Mouse (Mus musculus) heart, postnatal 25 days (tissue): Measurements from ENCODE around the gene Ccdc115. TPM values are rescaled to one million over a fixed set of nuclear protein-coding genes. Genes with fewer than 3 reads are reported as not detected.
A peak's percentile ranks its signal among the peaks of the same experiment; 100 is the strongest.

Source experiments
- DNase-seq: peaks from one replicate; pipeline ENCODE4 v3.0.0; 2022; ENCODE audit warnings: low spot score
- intact Hi-C: fragments of 180-260 bp; cut with DNase I; formaldehyde crosslinking; loops from one replicate; pipeline ENCODE4 v1.15.1; 2025
- total RNA-seq, 2 experiments: library from RNA; stranded (reverse); gene quantifications; 2 replicates each; pipeline ENCODE4 v1.2.3; 2021

Gene Ccdc115
- 10 to 100 TPM; 14.9 to 15.3 TPM for total RNA-seq

DNA sequence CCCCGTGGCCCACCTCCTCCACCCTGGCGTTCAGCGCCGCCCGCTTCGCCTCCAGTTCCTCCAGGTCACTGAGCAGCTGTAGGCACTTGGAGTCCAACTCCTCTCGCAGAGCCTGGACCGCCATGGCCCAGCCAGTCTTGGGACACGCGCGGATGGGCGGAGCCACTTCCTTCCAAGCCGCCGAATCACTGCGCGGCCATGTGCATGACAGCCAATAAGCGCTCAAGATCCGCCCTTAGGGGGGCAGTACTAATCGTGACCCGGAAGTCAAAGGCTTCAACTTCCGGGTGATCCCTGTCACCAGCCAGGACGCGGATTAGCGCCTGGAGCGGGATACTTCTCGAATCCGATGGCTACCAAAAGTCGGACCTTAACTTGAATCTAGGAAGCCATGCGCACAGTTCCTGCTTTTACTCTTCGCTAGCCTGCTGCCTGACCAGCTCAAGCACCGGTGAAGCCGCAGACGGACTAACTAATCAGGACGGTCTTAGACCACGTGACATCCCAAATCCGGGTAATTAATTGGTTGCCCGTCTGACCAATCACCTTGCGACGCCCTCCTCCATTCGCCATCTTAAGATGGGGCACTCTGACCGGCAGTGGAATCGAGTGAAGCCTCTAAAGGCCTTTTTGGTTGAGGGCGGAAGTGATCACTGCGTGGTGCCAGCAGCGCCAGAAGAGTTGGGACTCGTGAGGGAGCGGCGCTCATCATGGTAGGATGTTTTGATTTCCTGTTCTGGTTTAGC, at the start of gene Ccdc115, which contains the start of gene Imp4:
Gene Ccdc115, minus strand, starts transcription at position 458 of the 746 bp plus-strand sequence.
Gene Imp4, plus strand, starts transcription at position 637 of the 746 bp plus-strand sequence.
- intact Hi-C loops = no loop called here
- DNase-seq = peak; percentile 90

DNA sequence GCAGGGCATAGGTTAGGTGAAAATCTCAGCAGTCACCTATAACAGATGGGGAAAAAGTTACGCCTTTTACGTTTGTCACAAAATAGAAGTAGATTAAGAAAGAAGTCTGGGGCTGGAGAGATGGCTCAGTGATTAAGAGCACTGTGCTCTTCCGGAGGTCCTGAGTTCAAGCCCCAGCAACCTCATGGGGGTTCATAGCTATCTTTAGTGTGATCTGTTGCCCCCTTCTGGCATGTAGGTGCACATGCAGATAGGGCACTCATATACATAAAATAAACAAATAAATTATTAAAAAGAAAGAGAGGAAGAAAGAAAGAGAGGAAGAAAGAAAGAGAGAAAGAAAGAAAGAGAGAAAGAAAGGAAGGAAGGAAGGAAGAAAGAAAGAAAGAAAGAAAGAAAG, 47.9 kb upstream of the Ccdc115 start:
- DNase-seq = no peak
- intact Hi-C loops = no loop called here

DNA sequence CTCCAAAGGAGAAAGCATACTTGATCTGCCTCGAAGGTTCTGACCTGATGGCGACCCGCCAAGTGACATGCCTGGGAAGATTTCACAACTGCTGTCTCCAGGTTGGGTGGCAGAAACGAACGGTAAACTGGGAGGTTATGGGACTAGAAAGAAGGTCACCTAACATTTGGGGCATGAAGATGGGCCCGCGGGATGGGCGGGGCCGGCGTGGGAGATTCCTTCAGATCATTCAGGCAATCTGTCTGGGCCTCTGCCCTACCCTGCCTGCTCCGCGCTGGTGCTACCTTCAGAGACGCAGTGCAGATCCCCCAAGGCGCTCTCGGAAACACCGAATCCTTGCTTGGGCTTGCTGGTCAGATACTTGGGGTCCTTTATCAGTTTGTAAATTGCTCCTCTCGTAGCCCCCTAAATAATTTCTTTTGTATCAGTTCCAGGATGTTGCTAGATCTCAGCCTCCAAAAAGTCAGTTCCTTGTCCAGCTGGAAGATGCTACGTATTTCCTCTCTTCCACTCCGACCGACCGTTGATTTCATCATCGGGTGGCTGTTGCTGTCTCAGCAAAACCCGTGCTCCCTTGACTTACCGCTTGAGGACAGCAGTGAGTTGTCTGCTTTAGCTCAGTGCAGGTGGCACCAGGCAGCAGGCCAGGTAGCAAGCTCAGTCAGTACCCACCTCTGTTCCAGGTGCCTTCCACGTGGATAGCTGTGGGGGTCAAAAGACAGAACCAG, 46.2 kb upstream of the Ccdc115 start:
- intact Hi-C loops = no loop called here

DNA sequence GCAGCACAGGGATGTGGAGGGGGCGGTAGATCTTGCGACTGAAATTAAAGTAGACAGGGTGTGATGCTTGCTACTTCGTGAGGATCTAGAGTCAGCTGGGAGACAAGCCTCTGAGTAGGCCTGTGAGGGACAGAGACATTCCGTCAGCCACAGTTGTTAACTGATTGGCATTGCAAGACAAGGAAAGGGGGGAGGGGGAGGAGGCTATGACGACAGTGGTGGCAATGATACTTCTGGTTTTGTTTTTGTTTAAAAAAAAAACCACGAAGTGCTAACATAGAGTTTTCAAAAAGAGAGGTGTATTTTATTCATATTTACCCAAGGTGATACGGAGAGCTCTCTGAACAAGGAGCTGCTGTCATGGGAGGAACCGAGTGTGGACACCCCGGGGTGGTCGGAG, 45.0 kb upstream of the Ccdc115 start:
- intact Hi-C loops = no loop called here
- no peak for DNase-seq

More for the DNA sequence above, 46.2 kb upstream of the Ccdc115 start:
- DNase-seq = no peak

DNA sequence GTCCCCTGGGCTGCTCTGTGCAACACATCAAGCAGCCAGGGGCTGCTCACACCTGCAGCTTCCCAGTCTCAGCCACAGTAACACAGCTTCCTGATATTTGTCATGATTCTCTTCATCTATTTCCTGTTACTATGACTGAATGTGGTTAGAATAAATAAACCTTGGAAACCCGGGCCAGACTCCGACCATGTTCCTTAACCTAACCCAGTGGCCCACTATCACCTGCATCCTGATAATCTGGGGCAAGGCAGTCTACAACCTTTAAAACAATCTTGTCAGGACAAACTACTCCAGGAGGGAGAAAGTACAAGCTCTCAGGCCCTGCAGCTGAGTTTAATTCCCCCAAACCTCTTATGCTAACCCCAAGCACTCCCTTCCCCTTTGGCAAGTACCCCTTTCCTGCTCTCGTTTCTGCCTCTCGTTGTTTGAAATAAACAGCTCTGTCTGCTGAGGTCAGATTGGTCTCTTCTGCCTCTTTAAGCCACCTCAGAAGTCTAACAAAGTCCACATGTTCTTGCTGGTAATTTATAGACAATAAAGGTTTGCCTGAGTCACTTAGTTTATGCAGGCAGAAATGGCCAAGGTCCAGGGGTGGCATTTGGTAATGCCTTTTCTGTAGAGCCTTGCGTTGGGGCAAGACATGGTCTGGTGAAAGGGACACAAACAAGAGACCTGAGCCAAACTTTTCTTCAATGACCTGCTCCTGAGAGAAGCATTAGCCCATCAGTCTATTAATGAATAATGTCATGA, 42.6 kb upstream of the Ccdc115 start:
- no peak for DNase-seq
- intact Hi-C loops = no loop called here

DNA sequence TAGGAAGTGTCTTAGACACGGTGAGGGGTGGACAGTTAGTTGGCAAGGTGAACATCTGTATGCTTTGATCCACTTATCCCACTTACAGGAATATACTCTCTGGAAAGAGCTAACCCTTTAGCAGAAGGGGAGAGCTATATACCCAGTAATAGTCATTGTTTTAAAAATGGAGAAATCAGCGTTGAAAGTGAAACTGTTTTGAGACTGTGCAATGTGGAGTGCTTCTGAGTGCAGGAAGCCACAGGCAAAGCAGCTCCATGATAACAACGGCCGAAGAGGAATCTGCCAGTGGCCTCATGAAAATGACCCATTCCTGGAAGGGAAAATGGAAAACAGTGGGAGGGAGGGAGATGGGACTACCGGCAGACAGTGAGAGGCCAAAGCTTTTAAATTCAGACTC, 41.3 kb upstream of the Ccdc115 start:
- intact Hi-C loops = no loop called here
- DNase-seq = no peak

DNA sequence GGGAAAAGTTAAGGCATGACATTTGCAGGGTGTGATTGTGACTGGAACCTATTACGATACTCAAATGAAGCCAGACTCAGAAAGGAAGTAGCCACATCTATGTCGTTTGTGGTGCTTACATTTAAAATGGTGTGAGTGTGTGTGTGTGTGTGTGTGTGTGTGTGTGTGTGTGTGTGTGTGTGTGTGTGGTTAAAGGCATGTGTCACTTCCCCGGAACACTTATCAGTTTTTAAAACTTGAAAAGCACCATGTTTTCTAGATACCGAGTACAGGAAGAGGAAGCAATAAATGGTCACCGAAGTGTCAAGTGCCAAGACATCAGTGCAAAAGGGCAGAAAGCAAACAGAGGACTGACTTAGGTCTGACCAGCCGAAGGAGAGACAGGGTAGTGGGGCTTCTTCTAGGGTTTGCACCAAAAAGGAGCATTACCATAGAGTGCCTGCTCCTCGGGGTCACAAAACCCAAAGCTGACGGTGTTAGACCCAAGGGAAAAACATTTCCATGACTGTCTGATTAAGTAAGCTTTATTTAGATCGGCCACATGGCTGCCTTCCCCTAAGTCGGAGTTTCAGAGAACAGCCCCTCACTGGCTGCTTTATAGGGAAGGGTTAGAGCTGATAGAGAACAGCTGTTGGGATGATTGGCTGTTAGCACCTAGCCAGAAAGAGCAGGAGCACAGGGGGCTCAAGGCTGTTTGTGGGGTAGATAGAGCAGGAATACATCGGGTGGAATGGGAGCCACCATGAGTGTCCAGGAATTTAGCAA, 39.6 kb upstream of the Ccdc115 start:
- intact Hi-C loops = no loop called here
- DNase-seq = no peak

DNA sequence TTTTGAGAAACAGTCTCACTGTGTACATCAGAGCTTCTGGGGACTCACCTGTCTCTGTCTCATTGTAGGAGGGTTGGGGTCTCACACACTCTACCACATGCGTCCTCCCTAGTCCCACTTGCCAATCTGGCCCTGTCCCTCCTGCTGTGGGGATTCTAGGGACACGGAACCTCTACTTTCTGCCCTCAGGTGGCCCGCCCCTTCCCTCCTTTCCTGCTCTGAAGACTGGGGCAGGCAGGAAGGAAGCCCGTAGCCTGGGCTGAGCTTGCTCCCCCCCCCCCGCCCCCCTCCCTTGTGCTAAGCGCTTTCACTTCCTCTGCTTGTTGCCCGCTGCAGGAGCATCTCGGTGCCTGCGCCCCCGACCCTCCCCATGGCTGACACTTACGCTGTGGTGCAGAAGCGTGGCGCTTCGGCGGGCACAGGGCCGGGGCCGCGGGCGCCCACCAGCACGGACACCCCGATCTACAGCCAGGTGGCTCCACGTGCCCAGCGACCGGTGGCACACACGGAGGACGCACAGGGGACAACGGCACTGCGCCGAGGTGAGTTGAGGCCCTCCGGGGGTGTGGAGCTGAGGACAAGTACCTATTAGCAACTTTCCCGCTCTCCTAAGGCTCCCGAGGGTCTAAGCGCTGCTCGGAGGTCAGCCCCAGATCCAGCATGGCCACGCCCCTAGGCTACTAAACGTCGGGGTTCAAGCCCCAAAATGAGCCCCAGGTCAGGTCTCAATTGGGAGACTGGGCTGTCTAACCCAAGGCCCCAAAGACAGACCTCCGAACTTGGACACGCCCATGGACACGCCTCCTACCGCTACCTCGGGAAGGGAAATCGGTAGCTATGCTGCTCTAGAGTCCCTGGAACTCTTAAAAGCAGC, 33.2 kb upstream of the Ccdc115 start:
- peak; percentile 26 for DNase-seq
- intact Hi-C loops = no loop called here

DNA sequence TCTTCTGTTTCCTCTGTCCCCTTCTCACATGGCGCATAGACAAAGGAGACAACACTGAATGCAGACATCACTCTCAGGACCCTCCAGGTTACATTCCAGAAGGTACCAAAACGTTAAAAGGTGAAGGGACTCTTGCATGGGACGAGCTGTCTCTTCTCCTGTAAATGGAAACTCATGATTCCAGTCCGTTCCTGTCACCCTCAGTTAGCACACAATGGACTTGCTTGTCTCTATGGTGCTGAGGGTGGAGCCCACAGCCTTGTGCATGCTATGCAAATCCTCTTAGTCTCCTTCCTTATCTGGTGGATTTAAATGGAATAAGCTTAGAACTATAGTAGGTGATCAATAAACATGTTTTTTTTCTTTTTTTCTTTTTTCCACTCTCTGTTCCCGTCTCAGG, 30.3 kb upstream of the Ccdc115 start:
- no peak for DNase-seq
- intact Hi-C loops = no loop called here

DNA sequence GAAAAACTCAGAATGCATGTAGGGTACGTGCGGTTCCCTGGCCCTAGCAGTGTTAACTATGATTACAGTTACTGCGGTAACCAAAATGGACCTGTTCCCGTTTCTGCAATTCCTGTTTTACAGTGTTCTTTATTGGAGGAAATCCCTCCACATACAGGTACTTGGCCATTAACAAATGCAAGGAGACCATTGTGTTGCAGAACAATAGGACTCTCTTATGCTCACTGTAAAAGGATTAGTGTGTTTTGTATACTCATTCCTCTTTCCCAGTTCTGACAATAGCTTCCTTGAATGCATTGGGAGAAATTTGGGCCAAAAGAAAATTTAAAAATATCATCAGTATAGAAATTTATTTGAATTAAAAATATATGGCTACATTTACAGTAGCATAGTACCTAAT, 29.0 kb upstream of the Ccdc115 start:
- intact Hi-C loops = no loop called here

DNA sequence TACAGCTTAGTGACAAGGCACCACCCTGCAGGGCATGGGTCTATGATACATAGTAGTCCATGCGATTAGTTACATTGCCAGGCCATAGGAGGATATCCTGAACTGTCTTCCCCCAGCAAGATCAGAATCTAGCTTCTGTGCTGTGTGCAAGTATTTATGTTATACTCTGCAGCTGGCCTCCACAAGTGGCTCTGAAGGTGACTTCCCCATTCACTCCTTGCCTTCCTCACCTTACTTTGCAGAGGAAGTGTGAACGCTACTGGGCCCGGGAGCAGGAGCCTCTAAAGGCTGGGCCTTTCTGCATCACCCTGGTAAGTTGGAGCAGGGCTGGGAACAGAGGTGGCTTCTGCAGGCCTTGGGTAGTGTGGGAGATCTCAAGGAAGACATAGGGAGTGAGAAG, 28.6 kb upstream of the Ccdc115 start:
- intact Hi-C loops = no loop called here
- no peak for DNase-seq

More for the DNA sequence above, 29.0 kb upstream of the Ccdc115 start:
- DNase-seq = no peak

DNA sequence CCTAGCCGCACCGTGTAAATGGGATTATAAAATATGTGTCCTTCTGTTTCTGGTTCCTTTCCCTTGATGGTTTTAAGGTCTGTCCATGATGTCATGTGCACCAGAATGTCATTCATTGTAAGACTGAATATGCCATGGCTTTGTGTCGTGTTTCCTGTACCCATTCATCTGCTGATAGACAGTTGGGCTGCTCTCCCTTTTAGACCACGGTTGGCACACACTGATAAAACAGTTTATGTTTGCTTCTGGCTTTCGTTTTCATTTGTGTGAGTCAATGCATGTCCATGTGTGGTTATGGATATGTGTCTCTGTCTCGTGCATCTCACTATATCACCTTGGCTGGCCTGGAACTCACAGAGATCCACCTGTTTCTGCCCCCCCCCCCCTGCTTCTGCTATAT, 26.0 kb upstream of the Ccdc115 start:
- intact Hi-C loops = no loop called here

DNA sequence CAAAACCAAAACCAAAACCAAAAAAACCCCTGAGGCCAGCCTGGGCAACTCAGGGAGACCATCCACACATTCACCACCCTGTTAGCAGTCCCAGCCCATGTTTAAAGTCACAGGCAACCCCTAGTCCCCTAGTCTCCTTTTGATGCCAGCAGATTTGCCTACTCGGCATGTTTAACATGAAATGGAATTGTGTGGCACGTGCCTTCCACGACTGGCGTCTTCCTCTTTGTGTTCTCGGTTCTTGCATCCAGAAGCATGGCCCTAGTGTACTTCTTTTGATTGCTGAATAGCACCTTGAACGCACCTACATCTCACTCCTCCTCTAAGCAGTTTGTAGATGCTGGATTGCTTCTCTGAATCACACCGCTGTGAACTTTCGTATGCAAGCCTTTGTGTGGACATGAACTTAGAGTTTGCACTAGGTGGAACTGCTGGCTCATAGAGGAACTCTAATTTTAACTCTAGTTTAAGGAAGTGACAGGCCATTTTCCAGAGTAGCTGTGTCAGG, 24.9 kb upstream of the Ccdc115 start:
- intact Hi-C loops = loop anchor here (5.0 kb wide), 1 partner anchor 133 kb away; no protein-coding TSS in a partner anchor
- DNase-seq = no peak

More for the DNA sequence above, 26.0 kb upstream of the Ccdc115 start:
- no peak for DNase-seq

DNA sequence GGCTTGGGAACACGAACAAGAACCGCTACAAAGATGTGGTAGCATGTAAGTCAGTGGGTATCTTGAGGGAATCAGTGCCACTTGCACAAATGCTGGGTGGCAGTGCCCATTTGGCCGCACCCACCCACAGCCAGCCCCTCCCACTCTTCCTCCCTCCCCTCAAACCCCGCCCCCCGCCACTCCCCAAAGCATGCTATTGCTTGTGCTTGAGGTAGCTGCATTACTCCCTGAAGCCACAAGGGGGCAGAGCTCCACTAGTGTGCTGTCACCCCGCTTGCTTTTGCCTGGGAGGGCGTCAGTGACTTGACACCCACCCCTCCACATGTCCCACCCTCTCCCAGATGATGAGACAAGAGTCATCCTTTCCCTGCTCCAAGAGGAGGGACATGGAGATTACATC, 23.3 kb upstream of the Ccdc115 start:
- no peak for DNase-seq
- intact Hi-C loops = loop anchor here (5.0 kb wide), 1 partner anchor 135 kb away; no protein-coding TSS in a partner anchor

DNA sequence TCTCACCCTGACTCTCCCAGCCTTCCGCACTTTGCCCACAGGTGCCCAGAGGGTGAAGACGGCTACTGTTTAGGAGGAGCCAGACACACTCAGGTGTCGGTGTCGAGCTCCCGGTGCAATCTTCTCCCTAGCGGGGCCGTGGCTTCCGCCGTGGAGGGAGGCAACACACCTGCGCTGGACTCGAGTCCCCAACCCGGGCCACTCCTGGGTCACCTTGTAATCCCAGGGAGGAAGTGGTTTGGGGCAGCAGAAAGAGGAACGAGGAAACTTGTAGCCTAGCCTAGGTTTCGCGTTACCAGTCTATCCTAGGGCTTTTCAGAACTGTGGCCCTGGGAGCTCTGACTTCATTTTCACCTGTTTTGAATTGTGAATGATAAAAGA, 20.6 kb upstream of the Ccdc115 start:
- intact Hi-C loops = loop anchor here (5.0 kb wide), 1 partner anchor 137 kb away; no protein-coding TSS in a partner anchor

DNA sequence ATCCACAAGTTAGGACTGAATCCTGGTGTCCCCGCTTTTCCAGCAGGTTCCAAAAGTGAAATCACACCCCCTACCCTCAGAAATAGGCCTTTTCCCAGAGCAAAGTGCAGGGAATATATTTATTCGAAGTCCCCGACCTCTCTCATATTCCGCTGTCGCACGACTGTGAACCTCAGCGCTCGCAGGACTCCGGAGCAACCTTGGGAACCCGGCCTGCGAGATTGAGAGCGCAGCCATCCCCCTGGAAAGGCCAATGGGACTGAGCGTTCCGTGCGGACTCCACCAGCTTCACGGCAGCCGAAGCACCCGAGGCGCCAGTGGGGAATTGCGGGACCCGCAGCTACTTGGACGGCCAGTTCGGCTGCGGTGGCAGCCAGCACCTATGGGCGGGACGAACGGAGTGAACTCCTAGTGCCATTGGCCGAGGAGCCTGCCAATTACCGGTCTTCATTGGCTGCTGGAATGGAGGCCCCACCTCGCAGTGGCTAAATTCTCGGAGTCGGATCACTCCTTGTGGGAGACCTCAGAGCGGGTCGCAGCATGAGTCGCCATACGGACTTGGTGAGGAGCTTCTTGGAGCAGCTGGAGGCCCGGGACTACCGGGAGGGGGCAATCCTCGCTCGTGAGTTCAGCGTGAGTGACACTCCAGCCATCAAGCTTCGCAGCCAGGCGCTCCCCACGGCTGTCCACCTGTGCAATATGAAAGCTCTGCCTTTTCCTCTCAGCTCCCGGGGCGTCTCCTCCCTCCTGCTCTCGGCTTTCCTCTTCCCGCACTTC, 20.0 kb upstream of the Ccdc115 start, which contains the start of gene Ptpn18:
Gene Ptpn18, plus strand, starts transcription at position 479 of the 777 bp plus-strand sequence.
- intact Hi-C loops = loop anchor here (5.0 kb wide), 1 partner anchor 138 kb away; no protein-coding TSS in a partner anchor

More for the DNA sequence above, 20.6 kb upstream of the Ccdc115 start:
- no peak for DNase-seq

DNA sequence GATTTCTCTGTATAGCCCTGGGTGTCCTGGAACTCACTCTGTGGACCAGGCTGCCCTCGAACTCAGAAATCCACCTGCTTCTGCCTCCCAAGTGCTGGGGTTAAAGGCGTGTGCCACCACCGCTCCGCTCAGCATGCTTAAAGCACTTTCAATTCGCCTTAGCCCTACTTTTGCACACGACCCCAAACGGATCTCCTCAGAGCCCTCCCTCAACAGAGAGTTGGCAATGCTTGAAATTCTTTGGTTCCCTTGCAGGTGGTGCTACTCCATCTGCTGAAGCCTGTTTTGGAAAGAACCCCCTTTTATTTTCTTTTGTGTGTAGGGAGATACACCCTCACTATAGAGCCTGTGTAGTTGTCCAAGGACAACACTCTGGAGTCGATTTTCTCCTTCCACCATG, 19.0 kb upstream of the Ccdc115 start:
- intact Hi-C loops = no loop called here
- no peak for DNase-seq

More for the DNA sequence above, 20.0 kb upstream of the Ccdc115 start, which contains the start of gene Ptpn18:
- DNase-seq = peak; percentile 77

DNA sequence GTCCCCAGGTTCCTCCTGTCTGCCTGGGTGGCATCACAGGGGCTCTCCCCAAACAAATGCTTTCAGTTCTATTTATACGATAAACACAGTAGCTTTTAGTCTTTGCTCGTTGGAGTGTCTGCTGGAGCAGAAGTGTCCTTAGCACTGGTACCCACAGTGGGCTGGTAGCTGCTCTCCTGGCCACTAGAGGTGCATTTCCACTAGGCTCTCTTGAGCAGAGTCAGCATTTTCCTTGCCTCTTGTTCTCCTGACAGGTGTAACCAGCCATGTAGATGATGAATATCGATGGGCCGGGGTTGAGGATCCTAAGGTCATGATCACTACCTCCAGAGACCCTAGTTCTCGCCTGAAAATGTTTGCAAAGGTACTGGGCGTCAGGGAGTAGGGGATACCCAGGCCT, 3.7 kb upstream of the Ccdc115 start:
- intact Hi-C loops = no loop called here
- no peak for DNase-seq
